Mouse (Mus musculus) intestine, postnatal 0 days (tissue): Measurements from ENCODE around the gene Tia1. TPM values are rescaled to one million over a fixed set of nuclear protein-coding genes. Genes with fewer than 3 reads are reported as not detected.

ENCODE experiments used
- ATAC-seq: fragments of 200-750 bp; cut with Nextera tagmentation; 2 replicates; pipeline ENCODE4 v1.8.0; 2017; ENCODE audit warnings: mild to moderate bottlenecking, moderate TSS enrichment, moderate library complexity
- H3K27ac ChIP-seq: fragments of 300-500 bp; sonication (generic); 2 replicates; pipeline ENCODE4 v1.5.1; 2014; ENCODE audit warnings: mild to moderate bottlenecking, low read depth, low read length, moderate library complexity
- H3K27me3 ChIP-seq: fragments of 300-500 bp; sonication (generic); replicated peaks from 2 replicates; pipeline ENCODE4 v1.6.1; 2014; ENCODE audit warnings: low read length, mixed read lengths; ENCODE audit not compliant: control insufficient read depth, insufficient read depth
- H3K36me3 ChIP-seq: fragments of 300-500 bp; sonication (generic); 2 replicates; pipeline ENCODE4 v1.6.1; 2014; ENCODE audit warnings: mild to moderate bottlenecking, moderate library complexity; ENCODE audit not compliant: control insufficient read depth, insufficient read depth
- H3K4me1 ChIP-seq: fragments of 300-500 bp; sonication (generic); replicated peaks from 2 replicates; pipeline ENCODE4 v1.6.1; 2014; ENCODE audit warnings: antibody characterized with exemption, low read length, mixed read lengths; ENCODE audit not compliant: control insufficient read depth, insufficient read depth
- H3K4me2 ChIP-seq: fragments of 300-500 bp; sonication (generic); replicated peaks from 2 replicates; pipeline ENCODE4 v1.6.1; 2014; ENCODE audit warnings: low read depth, mild to moderate bottlenecking, moderate library complexity
- H3K4me3 ChIP-seq: fragments of 300-500 bp; sonication (generic); 2 replicates; pipeline ENCODE4 v1.5.1; 2014; ENCODE audit warnings: low read depth, low read length
- H3K9ac ChIP-seq: fragments of 300-500 bp; sonication (generic); 2 replicates; pipeline ENCODE4 v1.6.1; 2014; ENCODE audit warnings: mild to moderate bottlenecking, low read depth, low read length
- H3K9me3 ChIP-seq: fragments of 300-500 bp; sonication (generic); 2 replicates; pipeline ENCODE4 v1.6.1; 2016; ENCODE audit warnings: mixed run types; ENCODE audit not compliant: control insufficient read depth
- CTCF ChIP-seq: sonication (generic); IDR thresholded peaks from 2 replicates; pipeline ENCODE4 v1.5.1; 2016; ENCODE audit warnings: low read depth, mild to moderate bottlenecking, control low read depth, antibody characterized with exemption, moderate library complexity
- WGBS: fragments of 180-500 bp; shearing (Covaris S2); extraction: QIAGEN DNeasy Blood & Tissue Kit; methylation state at CpG from one replicate; pipeline ENCODE4 v1.1.7; 2014; 5-methylcytosine and 5-hydroxymethylcytosine counted together
- polyA plus RNA-seq: library from polyadenylated mRNA; unstranded; fragments of >200 nt; fragmentation: Nextera tagmentation; extraction: Ambion mirVana; gene quantifications from 2 replicates; pipeline ENCODE4 v1.2.1, GENCODE M21; 2015

Gene Tia1
- polyA plus RNA-seq, 1 experiment from 2014 or later, result 33.0 TPM

GRCm38 (mm10) chr6:86433696-86434095, 29.7 kb downstream of the Tia1 start:
- Histone ChIP-seq H3K36me3 (peaks cover 42% of the 10 kb centered on the region), H3K4me3 (no peak overlapping the region), H3K9ac (no peak overlapping the region), H3K27ac (no peak overlapping the region), H3K9me3 (no peaks in the 10 kb centered on the region), H3K4me1 (no peaks in the 10 kb centered on the region), H3K27me3 (no peaks in the 10 kb centered on the region), H3K4me2 (no peak overlapping the region)
- 55% methylated on average over 1 of the region's 1 CpGs for WGBS
- no peak for TF ChIP-seq CTCF
- peak; percentile 32; the same call in 1 of the 2 replicates for ATAC-seq

DNA sequence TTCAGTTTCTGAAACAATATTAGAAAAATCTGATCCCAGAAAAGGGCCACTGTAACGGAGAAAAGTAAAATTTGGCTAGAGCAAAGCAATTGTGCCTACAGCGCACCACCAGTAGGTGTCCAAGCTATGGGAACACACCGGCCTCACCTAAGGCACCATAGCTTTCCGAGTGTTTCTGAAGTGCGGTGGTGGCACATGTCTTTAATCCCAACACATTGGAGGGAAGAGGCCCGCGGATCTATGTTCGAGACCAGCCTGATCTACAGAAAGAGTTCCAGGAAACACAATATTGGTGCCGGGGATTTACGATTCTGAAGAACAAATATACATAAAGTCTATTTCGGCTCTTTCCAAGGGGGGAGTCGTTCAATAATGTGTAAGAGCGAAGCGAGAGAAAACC, 33.7 kb downstream of the Tia1 start:
- Histone ChIP-seq H3K4me3 (peak overlapping the region; percentile 76), H3K36me3 (peaks cover 20% of the 10 kb centered on the region), H3K27ac (peak overlapping the region; percentile 96), H3K9me3 (no peaks in the 10 kb centered on the region), H3K27me3 (no peaks in the 10 kb centered on the region), H3K9ac (peak overlapping the region; percentile 83), H3K4me1 (no peaks in the 10 kb centered on the region), H3K4me2 (peak overlapping the region; percentile 73)
- ATAC-seq, result peak; percentile 77
- WGBS, result under 1% methylated on average over 14 of the region's 14 CpGs
- peak; percentile 79 for TF ChIP-seq CTCF

DNA sequence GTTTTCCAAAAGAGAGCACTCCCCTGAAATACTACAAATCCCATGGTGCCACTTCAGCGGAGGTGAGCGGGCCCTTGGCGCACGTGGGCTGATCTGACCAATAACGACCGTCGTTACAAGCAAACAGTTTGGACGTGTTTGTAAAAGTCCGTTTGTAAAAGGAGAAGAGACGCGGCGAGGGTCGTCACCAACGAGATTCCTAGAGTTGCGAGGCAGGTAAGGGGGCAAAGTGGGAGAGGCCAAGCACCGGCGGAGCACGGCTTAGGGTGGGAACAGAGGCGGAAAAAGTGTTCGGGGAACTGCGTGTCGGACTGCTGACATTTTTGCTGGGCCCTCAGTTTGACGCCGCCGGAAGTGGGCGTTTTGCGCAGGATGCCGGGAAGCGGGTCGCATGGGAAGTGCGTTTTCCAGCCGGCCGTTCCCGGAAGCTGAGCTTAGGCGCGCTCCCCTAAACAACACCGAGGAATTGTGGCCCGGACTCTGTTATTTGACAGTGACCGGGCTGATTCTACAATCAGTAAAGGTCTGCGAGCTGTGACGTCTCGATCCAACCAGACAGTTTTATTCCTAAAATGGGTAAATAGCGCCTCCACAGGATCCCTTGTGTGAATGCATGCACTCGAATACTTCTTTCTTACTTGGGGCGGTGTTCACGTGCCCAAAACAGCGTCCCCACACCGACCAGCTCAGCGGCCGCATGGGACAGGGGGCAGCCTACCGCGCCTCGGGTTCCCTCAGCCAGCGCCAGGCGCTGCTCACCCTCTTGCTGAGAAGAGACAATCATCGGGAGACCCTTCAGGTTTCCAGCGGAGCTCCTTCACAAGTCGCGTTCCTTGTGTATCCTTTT, 34.5 kb downstream of the Tia1 start, which contains the start of gene C87436:
C87436 (plus strand) TSS at position 103 of the 847 bp plus-strand sequence.
- Histone ChIP-seq H3K27ac (peak within 1 kb of the TSS; percentile 96), H3K36me3 (peaks cover 20% of the 10 kb centered on the region), H3K9me3 (no peaks in the 10 kb centered on the region), H3K4me3 (peak within 1 kb of the TSS; percentile 76), H3K9ac (peak within 1 kb of the TSS; percentile 83), H3K4me1 (no peaks in the 10 kb centered on the region), H3K4me2 (peak within 1 kb of the TSS; percentile 73), H3K27me3 (no peaks in the 10 kb centered on the region)
- under 1% methylated on average over 59 of the region's 59 CpGs for WGBS
- peak; percentile 76 for TF ChIP-seq CTCF
- peak; percentile 93 for ATAC-seq

DNA sequence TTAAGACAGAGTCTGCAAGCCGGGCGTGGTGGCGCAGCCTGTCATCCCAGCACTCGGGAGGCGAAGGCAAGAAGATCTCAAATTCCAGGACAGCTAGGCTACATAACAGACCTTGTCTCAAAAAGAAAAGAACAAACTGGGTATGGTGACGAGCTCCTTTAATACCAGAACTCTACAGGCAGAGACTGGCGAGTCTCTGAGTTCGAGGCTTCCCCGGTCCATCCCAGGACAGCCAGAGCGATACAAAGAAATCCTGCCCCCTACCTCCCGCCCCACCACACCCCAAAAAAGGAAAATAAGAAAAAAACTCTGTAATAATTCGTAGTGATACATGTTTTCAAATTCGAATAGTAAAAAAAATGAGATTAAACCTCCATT, 35.1 kb downstream of the Tia1 start:
- no peak for TF ChIP-seq CTCF
- no peaks in the 10 kb centered on the region for H3K27me3 ChIP-seq
- no peaks in the 10 kb centered on the region for H3K9me3 ChIP-seq
- peaks cover 23% of the 10 kb centered on the region for H3K36me3 ChIP-seq
- peak overlapping the region; percentile 96 for H3K27ac ChIP-seq
- 2% methylated on average over 13 of the region's 13 CpGs for WGBS
- no peaks in the 10 kb centered on the region for H3K4me1 ChIP-seq
- H3K4me2 ChIP-seq, result peak overlapping the region; percentile 73
- H3K9ac ChIP-seq, result peak overlapping the region; percentile 83
- H3K4me3 ChIP-seq, result peak overlapping the region; percentile 76
- ATAC-seq, result no peak

GRCm38 (mm10) chr6:86439531-86439930, 35.5 kb downstream of the Tia1 start:
- peak overlapping the region; percentile 73 for H3K4me2 ChIP-seq
- H3K4me1 ChIP-seq, result no peaks in the 10 kb centered on the region
- H3K36me3 ChIP-seq, result peaks cover 27% of the 10 kb centered on the region
- no peak for TF ChIP-seq CTCF
- no peaks in the 10 kb centered on the region for H3K9me3 ChIP-seq
- no peaks in the 10 kb centered on the region for H3K27me3 ChIP-seq
- 85% methylated on average over 1 of the region's 1 CpGs for WGBS
- H3K27ac ChIP-seq, result no peak overlapping the region
- ATAC-seq, result no peak
- 0 out of 2 replicates have a peak overlapping the region, but pooled peaks have one; percentile 83 for H3K9ac ChIP-seq
- 0 out of 2 replicates have a peak overlapping the region, but pooled peaks have one; percentile 76 for H3K4me3 ChIP-seq

DNA sequence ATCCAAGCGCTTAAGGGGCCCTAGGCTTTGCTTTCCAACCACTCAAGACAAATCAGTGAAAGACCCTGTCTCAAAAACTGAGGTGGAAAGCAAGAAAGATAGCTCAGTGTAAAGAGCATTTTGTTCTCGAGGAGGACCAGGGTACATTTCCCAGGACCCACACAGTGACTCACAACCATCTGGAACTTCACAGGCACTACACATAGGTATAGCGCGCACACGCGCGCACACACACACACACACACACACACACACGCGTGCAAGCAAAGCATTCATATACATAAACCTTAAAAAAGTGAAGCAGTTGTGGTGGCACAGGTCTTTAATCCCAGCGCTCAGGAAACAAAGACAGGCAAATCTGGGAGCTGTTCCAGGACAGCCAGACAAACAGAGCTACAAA, 37.6 kb downstream of the Tia1 start:
- TF ChIP-seq CTCF, result no peak
- WGBS, result 98% methylated on average over 10 of the region's 10 CpGs
- H3K36me3 ChIP-seq, result peaks cover 31% of the 10 kb centered on the region
- ATAC-seq, result no peak
- no peak overlapping the region for H3K9ac ChIP-seq
- no peaks in the 10 kb centered on the region for H3K9me3 ChIP-seq
- H3K4me1 ChIP-seq, result no peaks in the 10 kb centered on the region
- no peaks in the 10 kb centered on the region for H3K27me3 ChIP-seq
- no peak overlapping the region for H3K4me3 ChIP-seq
- no peak overlapping the region for H3K27ac ChIP-seq
- no peak overlapping the region for H3K4me2 ChIP-seq
